Mouse (Mus musculus): ENCODE measurements around the gene Skap2.

Gene Skap2

DNA sequence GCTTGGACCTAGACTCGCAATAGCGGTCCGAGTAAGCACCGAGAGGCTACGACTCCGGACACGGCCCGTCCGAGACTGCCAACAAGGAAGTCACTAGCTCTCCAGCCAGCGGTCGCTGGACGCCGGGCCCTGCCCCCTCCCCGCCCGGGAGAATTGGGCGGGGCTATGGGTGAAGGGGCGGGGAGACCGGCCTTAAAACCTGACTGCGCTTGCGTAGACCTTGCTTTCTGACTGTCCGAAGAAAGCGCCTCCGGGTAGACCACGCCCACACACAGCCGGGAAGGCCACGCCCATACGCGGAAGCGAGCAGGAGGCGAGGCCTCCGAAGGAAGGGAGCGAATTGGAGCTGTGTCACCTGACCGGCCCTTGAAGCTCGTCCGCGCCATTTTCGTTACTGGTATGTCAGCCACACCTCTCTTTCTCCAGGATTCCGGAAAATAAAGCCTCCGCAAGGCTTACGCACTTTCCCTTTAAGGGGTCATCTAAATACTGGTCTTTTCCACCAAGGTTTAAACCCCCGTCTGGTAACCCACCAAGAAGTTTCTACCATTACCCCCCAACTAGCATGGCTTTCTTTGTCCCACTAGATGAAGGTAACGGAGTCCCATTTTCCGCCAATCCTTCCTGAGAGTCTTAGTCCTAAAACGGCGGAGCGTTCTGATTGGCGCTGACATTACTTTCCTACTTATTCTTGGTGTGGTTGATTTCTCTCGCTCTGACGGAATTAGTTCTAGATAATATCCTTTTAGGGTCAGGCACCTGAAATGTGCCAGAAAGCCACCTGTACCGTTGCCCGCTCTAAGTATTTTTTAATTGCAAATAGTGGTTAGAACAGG lies at the start of gene Skap2:
Gene Skap2, minus strand, starts transcription at position 141 of the 836 bp plus-strand sequence.
- peak; percentile 99 for DNase-seq

DNA sequence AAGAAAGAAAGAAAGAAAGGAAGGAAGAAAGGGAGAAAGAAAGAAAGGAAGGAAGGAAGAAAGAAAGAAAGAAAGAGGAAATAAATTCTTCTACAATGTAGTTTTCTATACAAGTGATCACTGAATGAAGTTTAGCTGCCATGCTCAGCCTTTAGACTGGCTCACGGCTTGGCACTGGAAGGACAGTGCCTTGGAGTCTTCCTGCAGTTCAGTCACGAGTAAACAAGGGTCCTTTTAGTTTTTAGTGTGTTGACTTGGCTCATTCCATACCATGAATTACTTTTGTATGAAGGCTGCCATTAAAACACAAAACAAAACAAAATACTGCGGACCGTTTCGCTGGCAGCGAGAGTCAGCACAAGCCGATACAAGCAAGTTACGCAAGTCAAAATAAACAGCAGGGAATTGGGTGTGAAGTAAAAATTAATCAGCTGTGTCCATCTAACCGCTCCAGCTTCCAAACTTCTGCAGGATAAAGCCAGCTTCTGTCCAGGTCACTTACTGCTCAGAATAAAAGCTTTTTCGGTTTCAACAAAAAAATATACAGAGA lies 46.6 kb upstream of the Skap2 start:
- no peak for DNase-seq

DNA sequence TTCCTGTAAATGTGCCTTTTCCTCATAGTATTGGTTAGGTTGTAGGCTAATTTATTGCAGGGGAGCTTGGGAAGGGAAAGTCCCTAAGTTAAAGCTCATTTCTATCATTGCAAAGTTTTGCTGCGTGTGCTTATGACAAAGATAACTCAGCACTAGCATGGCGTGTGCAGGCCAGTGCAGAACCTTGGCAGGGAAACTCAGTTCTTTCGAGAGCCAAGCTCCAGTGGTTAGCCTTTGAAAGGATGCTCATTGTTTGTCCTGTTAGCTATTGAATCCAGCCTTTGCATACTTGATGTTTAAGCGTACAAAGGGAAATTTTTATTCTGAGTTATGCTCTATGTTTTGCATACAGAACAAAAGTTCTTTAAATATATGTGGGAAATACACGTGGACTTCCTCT lies 45.8 kb upstream of the Skap2 start:
- no peak for DNase-seq

DNA sequence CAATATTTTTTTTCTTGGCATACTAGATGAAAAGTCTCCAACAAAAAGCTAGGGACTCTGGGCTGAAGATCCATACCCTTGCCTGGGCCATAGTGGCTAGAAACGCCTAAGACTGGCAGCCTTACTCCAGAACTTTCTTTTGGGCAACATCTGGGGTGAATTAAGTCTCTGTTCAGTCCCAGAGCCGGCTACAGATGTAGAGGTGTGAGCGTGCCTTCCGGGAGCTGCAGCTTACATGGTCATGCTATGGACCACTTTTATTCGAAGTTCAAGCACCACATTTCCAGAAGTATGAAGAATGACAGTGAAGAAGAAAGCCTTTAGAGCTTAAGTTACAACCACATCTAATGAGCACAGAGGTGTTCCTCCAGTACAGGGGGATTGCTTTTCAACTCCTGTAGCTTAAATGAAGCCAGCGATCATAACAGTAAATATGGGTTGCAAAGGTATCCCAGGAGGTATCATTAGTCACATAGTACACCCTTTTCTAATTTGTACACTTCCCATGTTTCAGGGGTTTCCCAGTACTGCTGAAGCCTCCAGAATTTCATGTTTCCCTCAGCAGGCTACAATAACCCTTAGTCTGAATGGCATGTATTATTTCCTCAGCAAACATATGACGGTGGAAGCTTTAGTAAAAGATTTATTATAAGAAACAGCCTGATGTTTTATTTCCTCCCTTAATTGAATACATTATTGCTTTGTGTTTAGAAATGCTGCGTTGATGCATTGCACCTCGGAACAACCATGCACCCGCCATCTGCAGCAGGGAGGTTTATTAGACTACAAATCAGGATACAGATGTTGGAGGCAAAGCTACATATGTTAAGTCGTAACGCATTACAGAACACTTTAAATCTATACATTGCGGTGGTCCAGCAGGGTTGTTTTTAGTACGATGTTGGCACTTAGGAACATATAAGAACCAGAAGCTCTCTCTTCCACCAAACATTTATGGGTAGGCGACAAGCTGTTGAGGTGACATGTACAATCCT lies 41.5 kb upstream of the Skap2 start:
- no peak for DNase-seq

DNA sequence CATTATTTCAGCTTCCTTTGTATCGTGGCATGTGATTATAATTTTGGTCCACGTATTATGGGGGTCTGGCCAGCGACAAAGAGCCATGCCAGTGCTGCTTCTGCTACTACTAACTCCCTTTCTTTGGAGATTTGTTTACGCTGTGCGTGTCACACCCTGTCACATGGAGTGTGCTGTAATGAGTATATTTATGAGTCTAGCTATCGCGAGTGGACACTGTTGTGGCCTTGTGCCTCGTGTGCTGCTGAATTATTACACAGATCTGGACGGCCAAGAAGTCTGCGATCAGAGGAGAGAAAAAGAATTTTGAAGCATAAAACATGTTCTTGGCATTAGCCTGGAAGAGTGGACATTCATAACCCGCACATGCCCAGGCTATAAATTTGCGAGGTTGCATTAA lies 37.7 kb upstream of the Skap2 start:
- no peak for DNase-seq

DNA sequence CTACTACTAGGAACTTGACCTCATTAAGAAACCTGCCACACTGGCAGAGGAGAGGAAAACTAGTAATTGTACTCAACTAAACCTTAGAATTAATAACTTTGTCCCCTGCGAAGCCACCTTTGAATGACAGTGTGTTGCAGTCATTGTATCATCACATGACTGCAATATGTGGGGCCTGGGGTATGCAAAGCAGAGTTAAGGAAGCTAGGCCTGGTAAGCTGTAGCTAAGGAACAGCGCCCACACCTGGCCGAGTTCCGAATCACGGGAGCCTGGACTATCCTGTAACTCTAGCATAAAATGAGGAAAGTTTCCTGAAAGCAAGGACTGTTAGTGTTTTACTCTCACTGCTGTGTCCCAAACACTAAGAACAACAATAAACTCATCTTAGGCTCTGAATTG lies 33.2 kb upstream of the Skap2 start:
- DNase-seq: peak in 1 of 2 experiments; percentile 5

DNA sequence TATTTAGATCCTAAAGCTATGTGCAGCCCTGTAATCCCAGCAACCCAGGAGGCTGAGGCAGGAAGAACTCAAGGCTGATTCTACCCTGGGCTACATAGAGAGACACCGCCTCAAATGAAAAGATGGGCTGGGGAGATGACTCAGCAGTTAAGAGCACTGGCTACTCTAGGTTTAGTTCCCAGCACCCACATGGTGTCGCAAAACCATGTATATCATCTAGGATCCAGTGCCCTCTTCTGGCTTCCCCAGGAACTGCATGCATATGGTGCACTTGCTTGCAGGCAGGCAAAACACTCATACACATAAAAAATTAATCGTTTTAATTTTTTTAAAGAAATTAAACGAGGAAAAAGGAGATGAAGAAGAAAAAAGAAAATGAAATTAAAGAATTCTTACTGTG lies 23.7 kb upstream of the Skap2 start:
- peak; percentile 5 to 17 for DNase-seq

DNA sequence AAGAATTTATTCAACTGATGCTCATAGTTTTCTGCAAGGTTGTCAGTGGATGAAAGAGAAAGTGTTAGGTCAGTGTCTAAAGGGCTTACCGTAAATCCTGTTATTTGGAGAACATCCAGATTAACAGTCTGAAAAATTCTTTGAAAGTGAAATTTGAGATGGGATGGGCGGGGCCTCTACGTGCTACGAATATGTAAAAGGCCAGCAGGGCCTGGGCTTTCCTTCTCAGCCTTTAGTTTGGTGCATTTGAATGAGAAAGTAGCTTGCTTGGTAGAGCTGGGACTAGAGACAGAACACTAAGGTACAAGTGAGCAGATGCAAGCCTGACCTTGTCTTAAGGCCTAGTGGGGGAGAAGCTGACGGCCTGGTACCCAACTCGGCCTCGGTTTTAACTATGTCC lies 18.8 kb upstream of the Skap2 start:
- no peak for DNase-seq

DNA sequence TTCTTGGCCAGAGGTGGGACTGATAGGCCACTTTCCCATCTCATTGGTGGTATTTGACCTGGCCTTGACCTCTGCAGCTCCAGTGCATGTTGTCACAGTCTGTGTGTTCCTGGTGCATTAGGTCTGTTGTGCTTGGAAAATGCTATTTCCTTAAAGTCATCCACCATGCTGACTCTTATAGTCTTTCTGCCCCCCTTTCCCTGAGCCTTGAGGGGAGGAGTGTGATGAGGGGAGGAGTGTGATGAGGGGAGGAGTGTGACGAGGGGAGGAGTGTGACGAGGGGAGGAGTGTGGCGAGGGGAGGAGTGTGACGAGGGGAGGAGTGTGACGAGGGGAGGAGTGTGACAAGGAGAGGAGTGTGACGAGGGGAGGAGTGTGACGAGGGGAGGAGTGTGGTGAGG lies 15.8 kb upstream of the Skap2 start:
- DNase-seq: no peak

DNA sequence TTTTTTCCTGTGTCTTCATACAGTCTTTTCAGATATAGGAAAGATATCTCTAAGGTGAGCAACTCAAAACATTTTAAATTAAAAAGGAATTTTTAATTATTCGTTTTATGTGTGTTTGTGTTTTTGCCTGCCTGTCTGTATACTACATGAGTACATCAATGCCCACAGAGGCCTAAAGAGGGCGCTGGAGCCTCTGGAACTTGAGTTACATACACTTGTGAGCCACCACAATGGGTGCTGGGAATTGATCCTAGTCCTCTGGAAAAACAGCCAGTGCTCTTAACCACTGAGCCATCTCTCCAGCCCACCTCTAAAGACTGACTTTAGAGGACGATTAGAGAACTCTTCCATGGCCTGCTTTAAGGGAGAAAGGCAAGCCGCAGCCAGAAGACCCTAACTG lies 14.8 kb upstream of the Skap2 start:
- DNase-seq: no peak

DNA sequence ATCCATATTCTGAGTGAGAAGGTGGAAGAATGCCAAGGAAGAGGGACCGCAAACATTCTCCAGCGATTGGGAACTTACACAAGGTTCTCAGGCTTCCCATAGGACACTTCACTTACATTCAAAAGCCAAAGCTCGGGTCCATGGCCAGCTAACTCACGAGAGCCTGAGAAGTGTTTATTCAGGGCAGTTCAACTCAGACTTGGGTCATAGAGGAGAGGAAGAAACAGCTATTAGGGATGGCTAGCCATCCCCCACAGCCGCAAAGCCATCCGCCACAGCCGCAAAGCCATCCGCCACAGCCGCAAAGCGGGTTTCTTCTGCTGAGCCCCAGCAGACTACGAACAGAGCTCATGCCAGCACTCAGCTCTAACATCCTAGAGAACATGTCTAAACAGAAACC lies 13.9 kb upstream of the Skap2 start:
- no peak for DNase-seq

DNA sequence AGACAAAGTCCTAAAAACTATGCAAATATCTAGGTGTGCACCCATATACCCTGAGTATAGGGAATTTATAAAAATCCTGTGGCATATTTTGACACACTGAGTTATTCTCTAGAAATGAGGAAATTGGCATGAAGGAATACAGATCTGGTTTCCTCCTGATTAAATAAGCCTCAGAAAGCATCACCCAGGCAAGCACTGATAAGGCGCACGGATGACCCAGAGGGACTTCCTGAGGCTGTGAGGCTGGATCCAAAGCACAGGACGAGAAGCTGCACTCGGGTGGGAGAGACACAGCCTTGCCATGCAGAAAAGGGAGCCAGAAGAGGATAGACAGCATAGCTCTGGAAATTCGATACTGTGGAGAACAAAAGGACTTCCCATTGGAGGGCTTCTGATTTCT lies 12.4 kb upstream of the Skap2 start:
- no peak for DNase-seq

DNA sequence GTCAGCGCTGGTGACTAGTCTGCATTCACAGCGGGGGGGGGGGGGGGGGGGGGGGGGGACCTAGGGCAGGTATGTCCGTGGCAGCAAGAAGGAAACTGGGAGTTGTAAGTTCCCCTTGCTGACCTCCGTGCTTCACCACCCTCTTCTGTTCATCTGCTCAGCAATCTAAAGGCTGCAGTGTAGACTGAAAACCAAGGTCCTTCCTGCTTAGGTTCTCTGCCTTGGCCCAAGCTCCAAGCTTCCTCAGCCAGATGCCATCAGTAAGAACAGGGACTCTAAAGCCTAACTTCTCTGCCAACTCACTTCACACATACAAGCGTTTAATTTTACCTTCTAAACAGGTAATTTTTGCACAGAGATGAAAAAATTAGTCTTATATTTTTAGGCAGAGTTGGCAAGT lies 10.0 kb upstream of the Skap2 start:
- DNase-seq: no peak

DNA sequence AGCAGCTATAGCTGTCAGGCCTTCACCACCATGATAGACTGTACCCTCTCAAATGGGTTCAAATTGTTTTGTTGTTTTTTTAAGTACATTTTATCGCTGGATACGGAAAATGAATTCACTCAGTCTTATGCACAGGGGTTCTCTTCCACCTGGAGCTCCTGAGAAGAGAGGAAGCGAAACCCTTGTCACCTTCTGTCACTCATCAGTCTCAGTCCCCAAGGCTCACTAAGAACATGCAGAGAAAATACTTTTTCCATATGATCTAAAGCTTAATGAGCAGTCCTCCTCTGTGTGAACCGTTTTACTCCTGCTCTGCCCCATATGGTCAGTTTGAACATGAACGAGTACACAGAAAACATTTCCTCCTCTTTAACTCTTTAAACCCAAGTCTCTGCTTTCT lies 7.9 kb upstream of the Skap2 start:
- no peak for DNase-seq

DNA sequence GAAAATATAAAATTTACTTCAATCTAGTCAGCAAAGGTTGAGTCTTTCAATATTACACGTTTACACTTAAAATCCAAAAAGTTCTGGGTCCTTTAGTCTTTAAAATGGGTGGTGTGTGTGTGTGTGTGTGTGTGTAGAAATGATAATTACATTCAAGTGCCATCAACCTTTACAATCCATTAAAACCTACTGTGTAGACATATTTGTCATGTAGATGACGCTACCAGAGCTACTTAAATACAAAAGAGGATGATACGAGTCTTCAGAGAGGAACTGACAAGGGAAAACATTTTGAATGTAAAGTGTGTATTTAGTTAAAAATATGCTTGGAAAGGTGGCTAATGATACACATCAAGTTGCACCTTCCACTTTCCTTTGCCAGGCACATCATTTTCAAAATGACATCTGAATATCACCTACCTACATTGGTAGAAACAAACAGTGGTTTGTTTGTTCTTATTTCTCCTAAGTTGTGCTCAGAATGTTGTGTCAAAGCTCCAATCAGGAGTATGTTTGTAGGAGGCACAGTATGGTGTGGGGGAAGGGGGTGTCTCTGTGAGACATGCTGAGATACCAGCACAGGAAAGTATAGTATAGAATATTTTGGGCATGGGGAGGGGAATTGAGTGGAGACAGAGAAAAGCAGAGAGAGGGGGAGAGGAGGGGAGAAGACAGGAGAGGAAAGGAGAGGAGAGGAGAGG lies 1.0 kb upstream of the Skap2 start:
- DNase-seq: no peak

DNA sequence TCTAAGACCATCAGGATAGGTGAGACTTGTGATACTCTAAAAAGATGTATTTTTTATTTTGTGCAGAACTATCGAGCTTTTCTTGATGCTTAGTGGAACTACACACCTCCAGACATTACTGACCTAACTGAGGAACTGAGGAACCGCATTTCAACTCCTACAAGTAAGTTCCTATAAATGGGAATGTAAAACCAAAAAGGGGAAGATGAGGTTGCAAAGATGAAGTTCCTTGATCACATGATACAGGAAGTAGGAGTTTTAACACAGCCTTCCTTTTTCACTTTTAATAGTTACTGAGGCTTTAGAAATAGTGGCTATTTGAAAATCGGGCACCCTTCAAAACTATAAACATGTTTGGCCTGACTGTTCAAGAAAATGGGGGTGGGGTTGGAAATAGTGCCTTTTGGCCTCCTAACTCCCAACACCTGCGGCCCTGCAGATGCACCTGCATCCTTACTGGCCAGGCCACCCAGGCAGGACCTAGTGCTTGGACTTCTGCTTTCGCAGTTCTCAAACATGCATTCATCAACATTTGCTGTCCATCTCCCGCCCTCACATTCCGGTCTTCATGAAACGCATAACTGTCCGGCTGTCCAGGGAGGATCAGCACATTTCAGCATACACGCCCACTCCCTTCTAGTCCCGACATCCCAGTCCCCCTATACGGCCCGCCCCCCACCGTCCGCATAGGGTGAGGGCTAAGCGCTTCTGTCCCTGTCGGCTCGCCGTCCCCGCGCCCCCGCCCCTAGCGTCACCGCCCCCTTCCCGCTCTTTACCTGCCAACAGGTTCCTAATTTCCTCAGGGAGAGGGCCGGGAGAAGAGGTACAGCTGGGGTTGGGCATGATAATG lies 565 bp downstream of the Skap2 start:
- DNase-seq: no peak

DNA sequence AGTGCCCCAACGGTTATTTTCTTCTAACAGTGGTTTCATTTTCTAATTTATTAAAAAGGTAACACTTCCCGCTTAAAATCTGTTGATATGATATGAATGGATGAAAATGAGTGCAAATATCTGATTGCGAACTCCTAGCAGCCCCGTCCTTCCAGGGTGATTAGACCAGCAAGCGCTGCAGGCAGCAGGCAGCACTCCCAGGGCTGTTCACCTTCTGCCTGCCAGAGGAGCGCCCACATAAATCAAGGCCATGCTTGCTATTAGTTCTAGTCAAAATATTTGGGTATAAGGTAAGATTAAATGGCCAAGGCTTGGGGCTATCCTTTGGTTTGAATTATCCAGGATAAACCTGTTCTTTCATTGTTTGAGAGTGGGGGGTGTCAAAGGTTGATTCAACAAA lies 3.0 kb downstream of the Skap2 start:
- DNase-seq: no peak

DNA sequence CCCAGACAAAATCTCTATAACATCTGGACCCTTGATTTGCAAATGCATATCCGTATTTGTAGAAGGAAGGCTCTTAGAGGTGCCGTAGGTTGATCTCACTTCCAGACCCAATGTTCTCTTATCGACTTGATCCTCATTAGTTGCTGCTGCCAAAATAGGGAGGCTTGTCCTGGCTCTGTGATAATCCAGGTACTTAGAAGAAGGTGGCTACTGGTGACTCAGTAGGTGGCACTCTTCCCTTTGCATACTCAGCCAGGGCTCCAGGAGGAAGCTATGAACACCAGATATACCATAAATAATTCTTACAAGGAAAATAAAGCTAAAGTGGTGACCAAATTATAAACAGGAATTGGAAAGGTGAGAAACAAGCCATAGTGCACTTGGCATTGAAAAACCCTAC lies 3.6 kb downstream of the Skap2 start:
- no peak for DNase-seq

DNA sequence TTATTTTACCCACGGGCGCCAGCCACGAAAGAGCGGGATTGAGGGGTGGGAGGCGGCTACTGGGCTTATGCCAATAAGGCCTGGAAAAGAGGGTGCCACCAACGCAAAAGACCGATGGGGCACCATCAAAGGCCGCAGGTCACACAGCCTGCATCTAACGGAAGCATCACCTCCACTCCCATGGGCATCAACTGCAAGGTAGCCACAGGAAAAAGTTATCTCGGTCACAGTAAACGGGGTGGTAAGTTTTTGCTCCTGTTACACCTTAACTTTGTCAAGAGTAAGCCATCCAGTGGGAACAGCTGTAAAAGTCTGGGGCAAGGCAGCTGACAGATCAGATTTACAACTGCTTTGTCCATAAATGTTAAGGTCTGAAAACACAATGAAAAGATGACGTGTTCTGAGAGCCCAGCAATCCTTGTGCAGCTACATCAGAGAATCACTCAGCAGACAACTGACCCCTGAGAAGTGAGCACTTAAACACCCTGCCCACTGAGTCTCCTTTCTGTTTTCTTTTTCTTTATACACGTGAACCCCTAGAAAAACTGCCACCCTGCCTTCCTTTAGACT lies 5.6 kb downstream of the Skap2 start:
- DNase-seq: no peak

DNA sequence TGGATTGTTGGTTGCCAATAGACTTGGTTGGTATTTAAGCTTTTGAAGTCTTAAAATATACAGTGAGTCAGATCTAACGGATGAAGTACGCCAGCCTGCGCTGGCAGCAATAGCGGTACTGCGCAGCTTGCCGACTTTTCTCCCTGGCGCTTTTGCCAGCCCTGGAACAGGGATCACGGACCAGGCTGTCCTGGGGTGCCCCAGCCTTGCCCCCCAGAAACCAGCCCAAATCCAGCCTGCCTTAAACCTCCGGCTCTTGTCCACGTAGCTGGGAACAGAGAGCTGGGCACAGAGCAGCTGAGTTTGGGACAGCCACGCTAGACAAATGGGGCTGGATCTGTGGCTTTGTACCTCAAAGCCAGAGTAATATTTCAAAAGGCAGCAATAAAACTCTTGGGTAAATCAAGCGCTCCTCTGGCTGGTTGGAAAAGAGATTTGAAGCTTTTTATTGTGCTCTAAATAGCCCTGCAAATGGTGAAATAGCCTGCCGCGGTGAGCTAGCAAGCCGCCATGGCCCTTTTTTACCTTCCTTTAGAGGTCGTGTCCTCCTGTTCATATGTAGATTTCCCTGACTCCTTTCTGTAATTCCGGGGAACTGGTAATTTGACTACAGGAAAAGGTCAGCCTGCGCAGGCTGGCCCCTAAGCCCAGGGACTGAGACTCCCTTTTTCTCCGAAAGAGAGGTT lies 6.2 kb downstream of the Skap2 start:
- DNase-seq: no peak

DNA sequence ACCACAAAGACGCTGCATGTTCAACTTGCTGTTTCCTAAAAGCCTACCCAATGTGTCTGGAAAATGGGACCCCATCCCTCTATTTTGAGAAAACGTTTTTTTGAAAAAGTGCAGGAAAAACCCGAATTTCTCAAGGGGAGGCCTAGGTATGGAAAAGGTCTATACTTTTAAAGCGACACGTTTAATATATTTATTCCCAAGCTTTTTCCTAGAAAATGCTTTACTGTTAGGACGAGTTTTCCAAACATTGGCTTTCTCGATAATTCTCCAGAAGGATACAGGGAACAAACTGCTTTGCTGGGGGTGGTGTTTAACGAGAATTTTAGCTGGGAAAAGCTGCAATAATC lies 6.8 kb downstream of the Skap2 start:
- DNase-seq: no peak
